Mouse (Mus musculus): ENCODE results near the gene Ltc4s. TPM values are rescaled to one million over a fixed set of nuclear protein-coding genes. Genes with fewer than 3 reads are reported as not detected.
A peak's percentile ranks its signal among the peaks of the same experiment; 100 is the strongest.

Ltc4s gene
- total and polyA plus RNA-seq, 2 experiments: 0.28 to 2.1 TPM

- TF ChIP-seq POLR2A (IDR thresholded peaks at IDR 0.05; ENCODE audit: extremely low read depth, insufficient read depth, low read length): no peak
- TF ChIP-seq CTCF (IDR thresholded peaks at IDR 0.05; ENCODE audit: low read depth, low read length): no peak
- DNase-seq (ENCODE audit: extremely low read depth, low read depth, low spot score): no peak
- Histone ChIP-seq H3K27me3 (ENCODE audit: control insufficient read depth, insufficient read depth, low read length) (no peaks in the 10 kb centered on the region), H3K9ac (ENCODE audit: low read depth, low read length) (peak overlapping the region; percentile 97), H3K36me3 (ENCODE audit: control insufficient read depth, insufficient read depth, low read length) (no peaks in the 10 kb centered on the region), H3K27ac (replicated peaks; ENCODE audit: insufficient read depth, low read depth, low read length) (peak overlapping the region; percentile 56), H3K4me3 (ENCODE audit: insufficient read depth, low read depth, low read length) (peak overlapping the region; percentile 89), H3K4me1 (ENCODE audit: control insufficient read depth, insufficient read depth, low read length) (peaks cover 29% of the 10 kb centered on the region), H3K79me2 (ENCODE audit: control insufficient read depth, insufficient read depth, low read length) (peaks cover 15% of the 10 kb centered on the region; the same call in 1 of the 2 replicates)
- 33% methylated on average over 2 of the region's 2 CpGs for WGBS
Measured at GRCm38 (mm10) chr11:50226406-50226805, 12.0 kb downstream of the Ltc4s start.

- Histone ChIP-seq H3K27me3 (ENCODE audit: control insufficient read depth, insufficient read depth, low read length) (no peaks in the 10 kb centered on the region), H3K79me2 (ENCODE audit: control insufficient read depth, insufficient read depth, low read length) (peaks cover 15% of the 10 kb centered on the region; the same call in 1 of the 2 replicates), H3K36me3 (ENCODE audit: control insufficient read depth, insufficient read depth, low read length) (no peaks in the 10 kb centered on the region), H3K9ac (ENCODE audit: low read depth, low read length) (peak overlapping the region; percentile 97), H3K4me1 (ENCODE audit: control insufficient read depth, insufficient read depth, low read length) (peaks cover 29% of the 10 kb centered on the region), H3K27ac (replicated peaks; ENCODE audit: insufficient read depth, low read depth, low read length) (peak overlapping the region; percentile 56), H3K4me3 (ENCODE audit: insufficient read depth, low read depth, low read length) (peak overlapping the region; percentile 89)
- WGBS: 3% methylated on average over 34 of the region's 34 CpGs
- TF ChIP-seq CTCF (IDR thresholded peaks at IDR 0.05; ENCODE audit: low read depth, low read length) (no peak), POLR2A (IDR thresholded peaks at IDR 0.05; ENCODE audit: extremely low read depth, insufficient read depth, low read length) (no peak)
- peak; percentile 45 for DNase-seq (ENCODE audit: extremely low read depth, low read depth, low spot score)
Measured at GRCm38 (mm10) chr11:50225611-50226378, 12.6 kb downstream of the Ltc4s start.

GRCm38 (mm10) chr11:50224671-50225530, 13.5 kb downstream of the Ltc4s start:
- H3K36me3 ChIP-seq (ENCODE audit: control insufficient read depth, insufficient read depth, low read length): no peaks in the 10 kb centered on the region
- H3K9ac ChIP-seq (ENCODE audit: low read depth, low read length): peak overlapping the region; percentile 97
- H3K27me3 ChIP-seq (ENCODE audit: control insufficient read depth, insufficient read depth, low read length): no peaks in the 10 kb centered on the region
- peaks cover 29% of the 10 kb centered on the region for H3K4me1 ChIP-seq (ENCODE audit: control insufficient read depth, insufficient read depth, low read length)
- TF ChIP-seq POLR2A (IDR thresholded peaks at IDR 0.05; ENCODE audit: extremely low read depth, insufficient read depth, low read length) (peak; percentile 57), CTCF (IDR thresholded peaks at IDR 0.05; ENCODE audit: low read depth, low read length) (peak; percentile 36; the same call in 1 of the 2 replicates)
- H3K4me3 ChIP-seq (ENCODE audit: insufficient read depth, low read depth, low read length): peak overlapping the region; percentile 89
- H3K27ac ChIP-seq (replicated peaks; ENCODE audit: insufficient read depth, low read depth, low read length): peak overlapping the region; percentile 56
- WGBS: under 1% methylated on average over 70 of the region's 70 CpGs
- DNase-seq (ENCODE audit: extremely low read depth, low read depth, low spot score): peak; percentile 71
- peaks cover 15% of the 10 kb centered on the region; the same call in 1 of the 2 replicates for H3K79me2 ChIP-seq (ENCODE audit: control insufficient read depth, insufficient read depth, low read length)

GRCm38 (mm10) chr11:50223783-50224662, 14.4 kb downstream of the Ltc4s start:
- H3K27me3 ChIP-seq (ENCODE audit: control insufficient read depth, insufficient read depth, low read length): no peaks in the 10 kb centered on the region
- peak overlapping the region; percentile 57 for H3K9ac ChIP-seq (ENCODE audit: low read depth, low read length)
- H3K36me3 ChIP-seq (ENCODE audit: control insufficient read depth, insufficient read depth, low read length): no peaks in the 10 kb centered on the region
- no peak for DNase-seq (ENCODE audit: extremely low read depth, low read depth, low spot score)
- H3K4me1 ChIP-seq (ENCODE audit: control insufficient read depth, insufficient read depth, low read length): peaks cover 23% of the 10 kb centered on the region
- H3K79me2 ChIP-seq (ENCODE audit: control insufficient read depth, insufficient read depth, low read length): peaks cover 15% of the 10 kb centered on the region; the same call in 1 of the 2 replicates
- TF ChIP-seq CTCF (IDR thresholded peaks at IDR 0.05; ENCODE audit: low read depth, low read length): no peak
- TF ChIP-seq POLR2A (IDR thresholded peaks at IDR 0.05; ENCODE audit: extremely low read depth, insufficient read depth, low read length): no peak
- H3K4me3 ChIP-seq (ENCODE audit: insufficient read depth, low read depth, low read length): peak overlapping the region; percentile 89
- H3K27ac ChIP-seq (replicated peaks; ENCODE audit: insufficient read depth, low read depth, low read length): peak overlapping the region; percentile 39; the same call in 1 of the 2 replicates
- 18% methylated on average over 17 of the region's 17 CpGs for WGBS
